Mouse (Mus musculus) intestine, embryonic 16.5 days (tissue): Measurements from ENCODE around the gene Vmn2r14. TPM values are rescaled to one million over a fixed set of nuclear protein-coding genes. Genes with fewer than 3 reads are reported as not detected.
"Not testable (repeated sequence)": the region's sequence is repeated elsewhere in the genome, so short reads cannot be mapped to it uniquely, and the experiment has no call there.

Source experiments
- ATAC-seq: fragments of 200-750 bp; cut with Nextera tagmentation; 2 replicates; pipeline ENCODE4 v1.8.0; 2017; ENCODE audit warnings: moderate TSS enrichment, moderate library complexity
- H3K27ac ChIP-seq: fragments of 300-500 bp; sonication (generic); 2 replicates; pipeline ENCODE4 v1.5.1; 2014; ENCODE audit warnings: mild to moderate bottlenecking, low read length
- H3K27me3 ChIP-seq: fragments of 300-500 bp; sonication (generic); replicated peaks from 2 replicates; pipeline ENCODE4 v1.6.1; 2014; ENCODE audit warnings: low read length, control low read depth, mixed read lengths; ENCODE audit not compliant: control insufficient read depth, insufficient read depth
- H3K36me3 ChIP-seq: fragments of 300-500 bp; sonication (generic); 2 replicates; pipeline ENCODE4 v1.6.1; 2014; ENCODE audit warnings: low read length, control low read depth; ENCODE audit not compliant: control insufficient read depth, insufficient read depth
- H3K4me1 ChIP-seq: fragments of 300-500 bp; sonication (generic); 2 replicates; pipeline ENCODE4 v1.6.1; 2014; ENCODE audit warnings: low read length, control low read depth, mixed read lengths; ENCODE audit not compliant: control insufficient read depth, insufficient read depth
- H3K4me2 ChIP-seq: fragments of 300-500 bp; sonication (generic); 2 replicates; pipeline ENCODE4 v1.6.1; 2014; ENCODE audit warnings: low read depth, low read length, control low read depth
- H3K4me3 ChIP-seq: fragments of 300-500 bp; sonication (generic); 2 replicates; pipeline ENCODE4 v1.5.1; 2014; ENCODE audit warnings: mild to moderate bottlenecking, low read length
- H3K9ac ChIP-seq: fragments of 300-500 bp; sonication (generic); 2 replicates; pipeline ENCODE4 v1.6.1; 2014; ENCODE audit warnings: low read depth, low read length
- H3K9me3 ChIP-seq: fragments of 300-500 bp; sonication (generic); 2 replicates; pipeline ENCODE4 v1.6.1; 2016; ENCODE audit warnings: low read length, control low read depth; ENCODE audit not compliant: control insufficient read depth
- WGBS: fragments of 180-500 bp; shearing (Covaris S2); extraction: QIAGEN DNeasy Blood & Tissue Kit; methylation state at CpG from one replicate; pipeline ENCODE4 v1.1.7; 2014; 5-methylcytosine and 5-hydroxymethylcytosine counted together
- polyA plus RNA-seq: library from polyadenylated mRNA; unstranded; fragments of >200 nt; fragmentation: Nextera tagmentation; extraction: Ambion mirVana; gene quantifications from 2 replicates; pipeline ENCODE4 v1.2.1, GENCODE M21; 2015

Gene Vmn2r14
- not detected in 2 replicates for polyA plus RNA-seq

- ATAC-seq, result no peak
- H3K9me3 ChIP-seq, result no peaks in the 10 kb centered on the region; the same call in 1 of the 2 replicates
- H3K4me2 ChIP-seq, result no peak within 1 kb of the TSS
- H3K9ac ChIP-seq, result no peak within 1 kb of the TSS
- no peaks in the 10 kb centered on the region for H3K36me3 ChIP-seq
- no peaks in the 10 kb centered on the region for H3K27me3 ChIP-seq
- no peak within 1 kb of the TSS for H3K4me3 ChIP-seq
- H3K4me1 ChIP-seq, result no peaks in the 10 kb centered on the region
- WGBS, result 66% methylated on average over 3 of the region's 3 CpGs
- H3K27ac ChIP-seq, result no peak within 1 kb of the TSS
These were observed at the start of gene Vmn2r14 for GRCm38 (mm10) chr5:109224608-109225007. TSS of gene Vmn2r14 (minus strand) at chr5:109224708.

- not testable (repeated sequence) for H3K27ac ChIP-seq, H3K36me3 ChIP-seq, H3K4me2 ChIP-seq, H3K9ac ChIP-seq, H3K4me1 ChIP-seq, ATAC-seq, H3K27me3 ChIP-seq, H3K9me3 ChIP-seq, H3K4me3 ChIP-seq
- WGBS, result 50% methylated on average over 2 of the region's 2 CpGs
These were observed 32.4 kb downstream of the Vmn2r14 start, which contains the start of gene Vmn2r13 for GRCm38 (mm10) chr5:109192099-109192498. TSS of gene Vmn2r13 (minus strand) at chr5:109192199.

- 84% methylated on average over 4 of the region's 4 CpGs for WGBS
- not testable (repeated sequence) for H3K9ac ChIP-seq, ATAC-seq, H3K9me3 ChIP-seq, H3K4me3 ChIP-seq, H3K27ac ChIP-seq, H3K36me3 ChIP-seq, H3K4me1 ChIP-seq, H3K27me3 ChIP-seq, H3K4me2 ChIP-seq
These were observed 57.7 kb downstream of the Vmn2r14 start for GRCm38 (mm10) chr5:109166851-109167250.

Other genes with a start within 250 kb of the Vmn2r14 start
- not detected in 2 replicates for gene Vmn2r10, start 218.2 kb downstream of the Vmn2r14 start, polyA plus RNA-seq
- not detected in 2 replicates for gene Vmn2r11, start 165.1 kb downstream of the Vmn2r14 start, polyA plus RNA-seq
- not detected in 2 replicates for gene Vmn2r12, start 126.8 kb downstream of the Vmn2r14 start, polyA plus RNA-seq
- gene Vmn2r13, start 32.5 kb downstream of the Vmn2r14 start, polyA plus RNA-seq, result not detected in 2 replicates
- gene Vmn2r15, start 72.9 kb upstream of the Vmn2r14 start, polyA plus RNA-seq, result not detected in 2 replicates
- not detected in 2 replicates for gene Vmn2r16, start 105.5 kb upstream of the Vmn2r14 start, polyA plus RNA-seq
- gene Vmn2r17, start 195.0 kb upstream of the Vmn2r14 start, polyA plus RNA-seq, result not detected in 2 replicates